Mouse (Mus musculus): ENCODE data around the gene Fzd9.

GRCm38 (mm10) chr5:135257559-135257958 lies 6.5 kb upstream of the Fzd9 start:
- TF ChIP-seq POLR2A (IDR thresholded peaks at IDR 0.05; ENCODE audit: insufficient read depth, low read depth, low read length) (no peak), EP300 (IDR thresholded peaks at IDR 0.05; ENCODE audit: insufficient read depth, low read depth, low read length) (no peak), CTCF (IDR thresholded peaks at IDR 0.05) (0 out of 2 replicates have a peak, but pooled peaks have one; percentile 11)
